Mouse (Mus musculus) layer of hippocampus, adult 2 months (tissue): ENCODE data around the gene Lpar1. TPM values are rescaled to one million over a fixed set of nuclear protein-coding genes. Genes with fewer than 3 reads are reported as not detected.
"Not testable (repeated sequence)": the region's sequence is repeated elsewhere in the genome, so short reads cannot be mapped to it uniquely, and the experiment has no call there.

Experiments
- DNase-seq, 2 experiments: peaks; one replicate each; pipeline ENCODE4 v3.0.0; 2022; ENCODE audit warnings: low spot score in 2 of 2
- H3K27ac ChIP-seq: fragments of 200-600 bp; 2 replicates; pipeline ENCODE4 v1.8.1; 2022
- H3K4me3 ChIP-seq: fragments of 200-600 bp; 2 replicates; pipeline ENCODE4 v1.8.1; 2022; ENCODE audit warnings: mild to moderate bottlenecking
- CTCF ChIP-seq: fragments of 200-600 bp; conservative IDR thresholded peaks from 2 replicates; pipeline ENCODE4 v1.8.1; 2022; ENCODE audit warnings: antibody characterized with exemption, mild to moderate bottlenecking, moderate library complexity
- total RNA-seq, 2 experiments: library from RNA; stranded (reverse); gene quantifications; 2 replicates each; pipeline ENCODE4 v1.2.3; 2021

Lpar1 gene
- total RNA-seq, 2 experiments from 2014 or later = 15.2 to 17.3 TPM

DNA sequence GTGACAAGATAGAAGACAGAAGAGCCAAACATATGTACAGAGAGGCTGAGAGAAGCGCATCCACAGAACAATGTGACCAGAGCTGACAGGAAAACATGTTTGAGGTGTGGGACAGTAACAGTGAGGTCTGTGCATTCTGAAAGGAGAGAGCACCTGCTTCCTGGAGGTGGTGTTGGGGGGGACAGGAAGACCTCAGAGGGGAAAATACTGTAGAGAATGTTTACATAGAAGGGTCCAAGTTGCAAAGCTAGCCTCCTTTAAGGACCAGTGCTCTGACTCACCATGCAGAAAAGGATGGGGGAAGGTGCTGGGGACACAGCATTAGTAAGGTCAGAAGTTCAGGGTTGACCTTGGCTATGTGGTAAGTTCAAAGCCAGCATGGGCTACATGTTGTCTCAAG is 9.1 kb upstream of the Lpar1 start:
- H3K27ac ChIP-seq = no peak overlapping the region
- no peak for TF ChIP-seq CTCF
- no peak for DNase-seq
- no peak overlapping the region for H3K4me3 ChIP-seq

DNA sequence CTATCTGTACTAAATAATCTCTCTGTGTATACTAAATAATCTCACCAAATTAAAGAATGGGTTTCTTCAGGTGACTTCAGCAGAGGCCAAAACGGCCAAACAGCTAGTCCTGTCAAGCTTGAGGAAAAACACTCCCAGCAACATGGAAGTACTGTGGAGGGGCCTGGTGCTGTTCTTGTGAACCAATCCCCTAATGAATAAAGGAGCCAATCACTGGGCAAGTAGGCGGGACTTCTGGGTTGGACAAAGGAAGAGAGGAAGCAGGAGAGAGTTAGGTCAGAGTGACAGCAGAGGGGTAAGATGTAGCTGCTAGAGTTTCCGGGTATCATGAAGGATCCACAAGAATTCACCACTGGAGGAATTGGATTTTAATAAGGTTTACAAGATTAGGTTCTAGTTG is 3.3 kb upstream of the Lpar1 start:
- Histone ChIP-seq H3K27ac (no peak overlapping the region), H3K4me3 (no peak overlapping the region)
- TF ChIP-seq CTCF = no peak
- no peak for DNase-seq

GRCm38 (mm10) chr4:58554359-58554838 is 701 bp upstream of the Lpar1 start:
- no peak for TF ChIP-seq CTCF
- Histone ChIP-seq H3K4me3 (no peak overlapping the region), H3K27ac (no peak overlapping the region)
- DNase-seq = no peak

GRCm38 (mm10) chr4:58552731-58553630 is 717 bp downstream of the Lpar1 start:
- H3K4me3 ChIP-seq = peak overlapping the region; percentile 72
- peak; percentile 12 to 48 for DNase-seq
- peak; percentile 53 for TF ChIP-seq CTCF
- H3K27ac ChIP-seq = peak overlapping the region; percentile 36

- TF ChIP-seq CTCF = no peak
- no peak for DNase-seq
- Histone ChIP-seq H3K4me3 (peak overlapping the region; percentile 72), H3K27ac (peak overlapping the region; percentile 36; the same call in 1 of the 2 replicates)
Observed at GRCm38 (mm10) chr4:58552229-58552628, 1.5 kb downstream of the Lpar1 start.

DNA sequence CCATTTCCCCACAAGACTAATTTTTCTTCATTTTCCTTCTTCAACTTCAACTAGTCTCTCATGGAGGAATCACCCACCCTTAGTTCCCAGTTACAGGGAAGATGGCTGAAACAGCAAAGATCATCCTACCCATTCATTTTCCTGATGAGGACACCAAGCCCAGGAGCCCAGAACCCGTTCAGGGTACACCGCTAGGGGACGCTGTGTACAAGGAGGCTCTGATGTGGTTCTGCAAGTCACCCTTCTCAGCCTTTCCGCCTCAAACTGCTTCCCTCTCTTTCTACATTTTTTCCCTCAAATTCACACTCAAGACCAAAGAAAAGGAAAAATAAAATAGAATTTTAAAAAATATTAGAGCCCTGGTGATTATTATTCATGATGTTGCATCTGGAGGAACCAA is 1.9 kb downstream of the Lpar1 start:
- TF ChIP-seq CTCF = peak; percentile 88
- Histone ChIP-seq H3K27ac (no peak overlapping the region), H3K4me3 (peak overlapping the region; percentile 4; the same call in 1 of the 2 replicates)
- DNase-seq = peak; percentile 21 to 71

DNA sequence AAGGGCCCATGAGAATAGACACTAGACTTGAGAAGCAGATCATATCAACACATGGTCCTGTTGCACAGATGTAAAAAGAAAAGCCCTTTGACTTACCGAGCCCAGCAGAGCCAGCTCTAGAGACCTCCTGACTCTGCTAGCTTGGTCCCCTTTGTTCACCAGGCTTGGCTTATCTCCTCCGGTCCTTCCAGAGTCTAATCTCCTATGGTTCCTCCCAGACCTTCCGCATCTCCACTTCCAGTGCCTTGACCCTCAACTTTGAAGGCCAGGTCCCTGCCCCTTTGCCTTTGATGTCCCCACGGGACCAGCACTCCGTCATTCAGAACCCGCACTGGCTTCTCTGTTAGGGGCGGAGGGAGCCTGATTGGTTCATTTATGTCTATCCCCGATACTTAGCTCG is 6.0 kb downstream of the Lpar1 start:
- H3K27ac ChIP-seq = no peak overlapping the region
- H3K4me3 ChIP-seq = no peak overlapping the region
- no peak for DNase-seq
- TF ChIP-seq CTCF = no peak

- no peak for DNase-seq
- Histone ChIP-seq H3K4me3 (no peak overlapping the region), H3K27ac (no peak overlapping the region)
- peak; percentile 43 for TF ChIP-seq CTCF
Observed at GRCm38 (mm10) chr4:58547273-58547565, 6.5 kb downstream of the Lpar1 start.

- Histone ChIP-seq H3K27ac (no peak overlapping the region), H3K4me3 (no peak overlapping the region)
- TF ChIP-seq CTCF = no peak
- DNase-seq = no peak
Observed at GRCm38 (mm10) chr4:58546441-58547272, 7.0 kb downstream of the Lpar1 start.

GRCm38 (mm10) chr4:58545888-58546432 is 7.7 kb downstream of the Lpar1 start:
- no peak for TF ChIP-seq CTCF
- Histone ChIP-seq H3K4me3 (no peak overlapping the region), H3K27ac (no peak overlapping the region)
- DNase-seq = no peak

DNA sequence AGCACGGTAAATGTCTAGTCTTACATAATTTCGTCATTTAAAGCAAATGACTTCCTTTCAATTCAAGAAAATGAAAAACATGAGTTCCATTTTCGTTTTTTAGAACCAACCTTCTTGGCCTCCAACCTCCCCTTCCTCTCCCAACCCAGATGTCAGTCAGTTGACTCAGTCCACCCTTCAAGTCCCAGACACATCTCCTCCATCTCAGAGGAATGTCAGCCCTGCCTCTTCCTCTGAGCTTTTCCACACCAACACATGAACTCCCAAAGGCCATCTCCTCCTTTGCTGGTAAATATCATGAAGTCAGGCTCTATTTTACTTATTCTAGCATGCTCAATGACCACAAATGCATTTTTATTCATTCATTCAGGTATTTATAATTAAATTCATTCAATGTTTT is 10.5 kb downstream of the Lpar1 start:
- H3K4me3 ChIP-seq = no peak overlapping the region
- no peak for DNase-seq
- no peak overlapping the region for H3K27ac ChIP-seq
- no peak for TF ChIP-seq CTCF

DNA sequence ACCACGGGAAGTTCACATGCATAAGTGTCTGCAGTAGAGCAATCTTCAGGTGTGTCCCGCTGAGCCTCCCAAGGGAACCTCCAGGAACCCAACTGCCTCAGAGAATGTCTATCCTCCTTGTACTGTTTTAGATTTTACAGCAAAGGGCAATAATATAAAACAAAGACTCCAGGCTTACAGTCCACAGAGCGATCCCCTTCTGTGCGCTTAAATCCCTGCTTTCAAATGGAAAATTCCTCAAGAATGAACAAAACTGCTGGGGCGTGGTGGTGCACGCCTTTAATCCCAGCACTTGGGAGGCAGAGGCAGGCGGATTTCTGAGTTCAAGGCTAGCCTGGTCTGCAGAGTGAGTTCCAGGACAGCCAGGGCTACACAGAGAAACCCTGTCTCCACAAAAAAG is 11.0 kb downstream of the Lpar1 start:
- not testable (repeated sequence) for H3K4me3 ChIP-seq, DNase-seq, H3K27ac ChIP-seq

GRCm38 (mm10) chr4:58540841-58541240 is 12.9 kb downstream of the Lpar1 start:
- DNase-seq = no peak
- TF ChIP-seq CTCF = no peak
- Histone ChIP-seq H3K27ac (no peak overlapping the region), H3K4me3 (no peak overlapping the region)
